Mouse (Mus musculus): ENCODE data around the gene Ippk. TPM values are rescaled to one million over a fixed set of nuclear protein-coding genes. Genes with fewer than 3 reads are reported as not detected.

Ippk gene
- polyA plus RNA-seq, 1 experiment from 2014 or later: 14.1 TPM

GRCm38 (mm10) chr13:49428042-49428675, 7.1 kb downstream of the Ippk start:
- POLR2A ChIA-PET: no interaction called here
- no peak for TF ChIP-seq CTCF (IDR thresholded peaks at IDR 0.05)
- in situ Hi-C loops (cut with MboI; ENCODE audit: low pct_unique_long_range_greater_than_20kb): no loop called here
- CTCF ChIA-PET: interaction anchor here (0.7 to 1.7 kb wide), 2 partner anchors 12 to 16 kb away, joined by 3 read pairs; no protein-coding TSS in a partner anchor
- DNase-seq (ENCODE audit: low read depth, low spot score) (no peak), ATAC-seq (no peak)
- no peaks in the 10 kb centered on the region for H3K27me3 ChIP-seq

- DNase-seq (ENCODE audit: low read depth, low spot score): no peak
- TF ChIP-seq CTCF (IDR thresholded peaks at IDR 0.05): no peak
- CTCF ChIA-PET: interaction anchor here (1.3 kb wide), 1 partner anchor 19 kb away, joined by 6 read pairs; no protein-coding TSS in a partner anchor
- ATAC-seq: no peak
- POLR2A ChIA-PET: no interaction called here
- in situ Hi-C loops (cut with MboI; ENCODE audit: low pct_unique_long_range_greater_than_20kb): no loop called here
- no peaks in the 10 kb centered on the region for H3K27me3 ChIP-seq
Observed at GRCm38 (mm10) chr13:49430529-49430928, 9.5 kb downstream of the Ippk start.

- in situ Hi-C loops (cut with MboI; ENCODE audit: low pct_unique_long_range_greater_than_20kb): no loop called here
- ChIA-PET CTCF (interaction anchor here (0.6 to 0.7 kb wide), 2 partner anchors 39 to 42 kb away, joined by 3 read pairs; no protein-coding TSS in a partner anchor), POLR2A (no interaction called here)
- no peak for TF ChIP-seq CTCF (IDR thresholded peaks at IDR 0.05)
- DNase-seq (ENCODE audit: low read depth, low spot score) (no peak), ATAC-seq (no peak)
- H3K27me3 ChIP-seq: no peaks in the 10 kb centered on the region
Observed at GRCm38 (mm10) chr13:49433268-49434029, 12.4 kb downstream of the Ippk start.

- in situ Hi-C loops (cut with MboI; ENCODE audit: low pct_unique_long_range_greater_than_20kb): no loop called here
Observed at GRCm38 (mm10) chr13:49435745-49436144, 14.7 kb downstream of the Ippk start.

GRCm38 (mm10) chr13:49436170-49436569, 15.1 kb downstream of the Ippk start:
- no peak for ATAC-seq
- ChIA-PET CTCF (no interaction called here), POLR2A (no interaction called here)
- DNase-seq (ENCODE audit: low read depth, low spot score): no peak
- in situ Hi-C loops (cut with MboI; ENCODE audit: low pct_unique_long_range_greater_than_20kb): no loop called here
- no peaks in the 10 kb centered on the region for H3K27me3 ChIP-seq
- TF ChIP-seq CTCF (IDR thresholded peaks at IDR 0.05): no peak

More at GRCm38 (mm10) chr13:49435745-49436144, 14.7 kb downstream of the Ippk start:
- H3K27me3 ChIP-seq: no peaks in the 10 kb centered on the region
- no peak for TF ChIP-seq CTCF (IDR thresholded peaks at IDR 0.05)
- POLR2A ChIA-PET: no interaction called here
- DNase-seq (ENCODE audit: low read depth, low spot score) (no peak), ATAC-seq (no peak)
- CTCF ChIA-PET: no interaction called here

GRCm38 (mm10) chr13:49444451-49444850, 23.4 kb downstream of the Ippk start:
- CTCF ChIA-PET: interaction anchor here (3.4 kb wide), 1 partner anchor 201 kb away, joined by 10 read pairs; no protein-coding TSS in a partner anchor
- TF ChIP-seq CTCF (IDR thresholded peaks at IDR 0.05): no peak
- ATAC-seq (no peak), DNase-seq (ENCODE audit: low read depth, low spot score) (no peak)
- in situ Hi-C loops (cut with MboI; ENCODE audit: low pct_unique_long_range_greater_than_20kb): no loop called here
- POLR2A ChIA-PET: no interaction called here
- no peaks in the 10 kb centered on the region for H3K27me3 ChIP-seq

GRCm38 (mm10) chr13:49449318-49449749, 28.3 kb downstream of the Ippk start:
- ChIA-PET POLR2A (interaction anchor here (0.7 kb wide), 1 partner anchor 209 kb away, joined by 3 read pairs; no protein-coding TSS in a partner anchor), CTCF (interaction anchor here (0.7 to 3.0 kb wide), 20 partner anchors 9 to 203 kb away, joined by 3 to 27 read pairs (median 5); partner anchors contain the start of genes Cenpp and Nol8)
- peak; percentile 30 for DNase-seq (ENCODE audit: low read depth, low spot score)
- in situ Hi-C loops (cut with MboI; ENCODE audit: low pct_unique_long_range_greater_than_20kb): no loop called here
- TF ChIP-seq CTCF (IDR thresholded peaks at IDR 0.05): peak; percentile 97
- peak; percentile 82 for ATAC-seq
- H3K27me3 ChIP-seq: no peaks in the 10 kb centered on the region

- ChIA-PET CTCF (interaction anchor here (1.3 to 2.2 kb wide), 3 partner anchors 8 to 184 kb away, joined by 3 to 6 read pairs (median 5); no protein-coding TSS in a partner anchor), POLR2A (no interaction called here)
- no peak for DNase-seq (ENCODE audit: low read depth, low spot score)
- no peak for TF ChIP-seq CTCF (IDR thresholded peaks at IDR 0.05)
- ATAC-seq: peak; percentile 73
- H3K27me3 ChIP-seq: no peaks in the 10 kb centered on the region
- in situ Hi-C loops (cut with MboI; ENCODE audit: low pct_unique_long_range_greater_than_20kb): no loop called here
Observed at GRCm38 (mm10) chr13:49460276-49460675, 39.2 kb downstream of the Ippk start.

GRCm38 (mm10) chr13:49460692-49461414, 39.8 kb downstream of the Ippk start:
- no peak for ATAC-seq
- no peak for TF ChIP-seq CTCF (IDR thresholded peaks at IDR 0.05)
- POLR2A ChIA-PET: interaction anchor here (1.0 kb wide), 1 partner anchor 20 kb away, joined by 3 read pairs; no protein-coding TSS in a partner anchor
- no peak for DNase-seq (ENCODE audit: low read depth, low spot score)
- CTCF ChIA-PET: interaction anchor here (1.3 to 2.2 kb wide), 3 partner anchors 8 to 184 kb away, joined by 3 to 6 read pairs (median 5); no protein-coding TSS in a partner anchor
- H3K27me3 ChIP-seq: no peaks in the 10 kb centered on the region
- in situ Hi-C loops (cut with MboI; ENCODE audit: low pct_unique_long_range_greater_than_20kb): no loop called here

GRCm38 (mm10) chr13:49461458-49462132, 40.5 kb downstream of the Ippk start:
- H3K27me3 ChIP-seq: no peaks in the 10 kb centered on the region
- ATAC-seq (no peak), DNase-seq (ENCODE audit: low read depth, low spot score) (no peak)
- ChIA-PET POLR2A (interaction anchor here (1.0 kb wide), 1 partner anchor 20 kb away, joined by 3 read pairs; no protein-coding TSS in a partner anchor), CTCF (interaction anchor here (2.0 kb wide), 1 partner anchor 12 kb away, joined by 5 read pairs; no protein-coding TSS in a partner anchor)
- no peak for TF ChIP-seq CTCF (IDR thresholded peaks at IDR 0.05)
- in situ Hi-C loops (cut with MboI; ENCODE audit: low pct_unique_long_range_greater_than_20kb): no loop called here
